Mouse (Mus musculus) monocyte, adult 59 days (primary cell): ENCODE results near the gene Nxpe5. TPM values are rescaled to one million over a fixed set of nuclear protein-coding genes. Genes with fewer than 3 reads are reported as not detected.

ENCODE experiments used
- total RNA-seq, 2 experiments: library from RNA; stranded (reverse); gene quantifications; one replicate each; pipeline ENCODE4 v1.2.4; 2023

Gene Nxpe5
- total RNA-seq = 1 to 10 TPM; 6.4 to 8.4 TPM

DNA sequence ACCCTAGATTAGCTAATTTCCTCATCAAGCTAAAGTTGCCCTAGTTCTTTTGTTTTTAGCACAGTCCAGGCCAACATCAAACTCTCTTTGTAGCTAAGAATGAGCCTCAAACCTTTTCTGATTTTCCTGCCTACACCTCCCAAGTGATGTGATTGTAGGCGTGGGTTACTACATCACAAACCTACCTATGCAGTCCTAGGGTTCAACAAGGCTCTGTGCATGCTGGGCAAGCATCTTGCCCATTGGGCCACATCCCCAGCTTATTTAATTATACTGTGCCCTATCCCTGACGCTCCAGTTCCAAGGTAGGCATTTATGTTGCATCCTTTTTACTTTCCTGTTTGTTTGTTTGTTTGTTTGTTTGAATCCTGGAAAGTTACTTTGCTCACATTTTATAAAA is at the start of gene Nxpe5:
TSS of gene Nxpe5 (plus strand) at position 199 of the 400 bp plus-strand sequence.

DNA sequence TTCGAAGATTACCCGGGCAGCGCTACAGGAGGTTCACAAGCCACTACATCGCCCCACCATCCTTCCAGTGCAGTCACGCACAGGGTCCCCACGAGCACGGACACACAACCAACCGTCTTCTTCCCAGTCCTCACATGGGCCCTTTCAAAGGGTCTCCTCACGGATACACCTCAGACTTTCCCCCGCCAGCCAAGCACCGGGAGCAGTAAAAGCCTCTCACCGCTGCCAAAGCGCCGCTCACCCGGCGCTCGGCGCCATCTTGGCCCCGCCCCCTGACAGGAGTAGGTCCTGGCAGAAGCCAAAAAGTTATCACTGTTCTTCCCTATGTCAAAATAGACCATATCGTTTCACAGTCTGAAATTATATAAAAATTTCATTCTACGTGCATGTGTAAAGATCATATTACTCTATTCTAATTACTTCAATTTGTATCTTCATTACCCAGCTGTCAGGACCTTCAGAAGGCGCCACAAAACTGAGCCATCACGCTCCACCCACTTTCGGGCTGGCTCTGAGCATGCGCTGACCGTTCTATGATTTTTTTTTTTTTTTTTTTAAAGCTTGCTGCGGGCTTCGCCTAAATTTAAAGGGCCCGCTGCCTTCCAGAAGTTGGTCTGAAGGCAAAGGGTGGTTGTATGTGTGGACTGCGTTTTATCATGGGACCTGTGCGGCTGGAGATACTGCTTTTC is 38.6 kb upstream of the Nxpe5 start, which contains the start of the genes Taf6 and Cnpy4:
TSS of gene Taf6 (minus strand) at position 502 of the 689 bp plus-strand sequence.
TSS of gene Cnpy4 (plus strand) at position 536 of the 689 bp plus-strand sequence.

DNA sequence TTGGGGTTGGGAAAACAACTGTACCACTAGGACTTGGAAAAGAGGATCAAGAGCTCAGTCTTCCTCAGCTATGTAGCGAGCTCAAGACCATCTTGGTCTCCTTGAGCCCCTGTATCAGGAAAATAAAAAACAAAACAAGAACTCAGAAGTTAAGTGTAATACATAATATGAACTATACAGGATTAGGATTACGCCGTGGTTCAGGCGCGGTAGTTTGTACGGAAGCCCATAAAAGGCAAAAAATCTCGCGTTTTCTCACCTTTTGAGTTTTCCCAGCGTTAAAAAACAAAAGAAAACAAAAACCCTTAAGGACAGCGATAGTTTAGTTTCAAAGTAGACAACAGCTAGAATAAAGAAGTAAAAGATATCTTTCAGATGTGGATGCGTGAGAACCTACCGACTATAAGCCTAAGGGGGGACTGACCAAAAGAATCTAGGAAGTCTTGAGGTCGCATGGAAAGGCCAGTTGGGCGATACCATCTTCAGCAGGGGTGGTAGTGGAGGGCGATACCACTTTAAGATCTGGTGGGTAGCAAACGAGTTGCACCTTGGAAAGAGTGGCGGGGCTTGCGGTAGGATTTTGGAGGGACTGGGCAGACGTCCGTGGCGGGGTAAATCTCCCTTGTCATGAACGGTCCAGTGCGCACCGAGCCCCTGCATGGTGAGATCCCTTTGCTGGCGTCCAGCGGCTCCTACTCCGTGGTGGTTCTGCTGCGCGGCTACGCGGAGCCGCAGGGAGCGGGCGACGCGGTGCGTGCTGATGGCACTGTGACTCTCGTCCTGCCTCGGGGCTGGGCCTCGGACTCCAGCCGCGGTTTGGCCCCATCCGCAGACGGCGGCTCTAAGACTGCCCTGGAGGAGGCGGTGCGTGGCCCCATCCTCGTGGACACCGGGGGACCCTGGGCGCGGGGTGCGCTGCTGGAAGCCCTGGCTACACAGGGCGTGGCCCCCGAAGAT is 31.6 kb upstream of the Nxpe5 start, which contains the start of gene Mblac1:
TSS of gene Mblac1 (plus strand) at position 544 of the 957 bp plus-strand sequence.

DNA sequence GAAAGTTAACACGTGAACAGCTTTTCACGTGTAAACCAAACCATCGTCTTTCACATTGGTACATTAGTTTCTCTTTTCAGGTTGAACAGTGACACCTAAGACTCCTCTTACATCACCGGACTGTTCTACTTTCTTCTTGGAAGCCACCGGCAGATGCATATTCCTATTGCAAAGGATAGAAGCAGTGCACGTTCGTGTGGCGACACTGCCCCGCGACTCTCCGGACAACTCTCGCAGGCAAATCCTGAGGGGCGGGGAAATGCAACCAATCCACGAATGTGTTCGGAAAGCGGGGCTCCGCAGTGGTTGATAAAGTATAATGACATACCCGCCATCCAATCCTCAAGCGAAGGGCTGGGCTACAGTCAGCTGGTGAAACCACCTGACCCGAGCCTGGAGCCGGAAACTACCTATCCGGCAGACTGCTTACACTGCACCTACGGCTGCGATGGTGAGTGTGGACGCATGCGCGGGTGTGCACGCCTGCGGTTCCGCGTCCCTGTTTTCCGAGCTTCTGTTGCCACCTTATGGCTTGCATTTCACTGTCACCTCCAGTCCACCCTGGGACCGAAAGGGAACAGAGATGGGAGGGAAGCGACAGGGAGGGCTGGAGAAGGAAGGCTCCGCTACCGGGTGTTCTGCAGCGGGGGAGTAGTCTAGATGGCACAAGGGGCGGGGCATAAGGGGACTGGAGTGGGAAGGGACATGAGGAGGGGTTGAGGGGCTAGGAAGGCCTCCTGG is 29.8 kb downstream of the Nxpe5 start, which contains the start of gene Lamtor4:
TSS of gene Lamtor4 (plus strand) at position 130 of the 741 bp plus-strand sequence.

DNA sequence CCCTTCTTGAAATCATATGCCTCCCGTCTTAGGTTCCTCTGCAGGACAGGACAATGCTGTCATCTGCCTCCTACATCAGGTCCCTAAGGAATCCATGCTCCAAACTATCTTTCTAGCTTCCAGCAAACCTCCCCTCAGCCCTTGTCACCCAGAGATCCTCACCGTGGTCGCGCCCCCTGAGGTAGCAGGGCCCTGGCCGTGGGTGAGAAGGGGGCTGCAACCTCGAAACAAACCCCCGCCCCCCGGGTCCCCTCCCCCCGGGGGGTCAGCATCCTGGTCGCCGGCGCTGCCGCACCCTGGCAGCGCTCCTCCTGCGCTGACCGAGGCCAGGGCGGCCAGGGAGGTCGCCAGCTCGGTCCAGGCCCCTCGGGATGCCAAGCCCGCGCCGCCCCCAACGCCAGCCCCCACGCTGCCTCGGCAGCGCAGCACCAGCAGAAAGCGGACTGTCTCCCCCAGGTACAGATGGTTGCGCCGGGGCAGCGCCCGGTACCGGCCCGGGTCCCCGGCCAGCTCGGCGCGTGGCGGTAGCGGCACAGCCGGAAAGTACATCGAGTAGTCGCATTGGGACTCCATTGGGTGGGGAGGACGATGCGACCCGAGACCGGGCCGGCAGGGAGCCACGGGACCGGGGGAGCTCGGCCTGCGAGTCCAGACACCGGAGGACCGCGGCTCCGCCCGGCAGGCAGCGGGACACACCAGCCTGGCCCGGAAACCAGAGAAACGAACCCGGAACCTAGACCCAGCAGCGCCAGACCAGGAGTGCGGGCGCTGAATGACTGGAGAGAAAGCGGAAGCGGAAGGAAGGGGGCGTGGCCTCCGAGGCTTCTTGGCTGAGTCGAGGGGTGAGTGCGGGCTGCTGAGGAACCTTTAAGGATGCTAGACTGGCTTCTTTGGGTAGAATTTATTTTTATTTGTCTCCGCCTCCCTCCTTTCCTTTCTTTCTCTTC is 37.8 kb downstream of the Nxpe5 start, which contains the start of gene BC037034:
TSS of gene BC037034 (minus strand) at position 774 of the 947 bp plus-strand sequence.

GRCm38 (mm10) chr5:138272409-138272923 is 46.8 kb downstream of the Nxpe5 start, which contains the start of gene Gal3st4:
Gene Gal3st4, minus strand, starts transcription at chr5:138272840.

GRCm38 (mm10) chr5:138279585-138280424 is 54.1 kb downstream of the Nxpe5 start, which contains the start of the genes Gm43720, Gpc2 and Stag3:
Gene Gm43720, minus strand, starts transcription at chr5:138279958.
Gene Gpc2, minus strand, starts transcription at chr5:138280005.
Gene Stag3, plus strand, starts transcription at chr5:138280240.

Other genes with a start within 250 kb of the Nxpe5 start
- not detected for gene Azgp1, start 244.4 kb upstream of the Nxpe5 start, total RNA-seq
- not detected for gene Smok3a, start 204.6 kb upstream of the Nxpe5 start, total RNA-seq
- gene Smok3b, start 204.5 kb upstream of the Nxpe5 start, total RNA-seq = not detected
- not detected for gene Smok3c, start 172.7 kb upstream of the Nxpe5 start, total RNA-seq
- 10 to 100 TPM; 11.2 to 12.3 TPM for gene Zkscan1, start 140.8 kb upstream of the Nxpe5 start, total RNA-seq
- gene Zscan21, start 109.0 kb upstream of the Nxpe5 start, total RNA-seq = 1 to 10 TPM; 7.0 to 7.9 TPM
- gene Zfp113, start 70.2 kb upstream of the Nxpe5 start, total RNA-seq = 1 to 10 TPM; 2.5 to 3.6 TPM
- 10 to 100 TPM; 45.2 to 52.4 TPM for gene Cops6, start 64.8 kb upstream of the Nxpe5 start, total RNA-seq
- 10 to 100 TPM; 44.6 to 51.6 TPM for gene Ap4m1, start 53.9 kb upstream of the Nxpe5 start, total RNA-seq
- gene Mcm7, start 53.5 kb upstream of the Nxpe5 start, total RNA-seq = 10 to 100 TPM; 22.7 to 24.9 TPM
- 10 to 100 TPM; 22.3 to 23.2 TPM for gene Taf6, start 38.4 kb upstream of the Nxpe5 start, total RNA-seq
- gene Cnpy4, start 38.4 kb upstream of the Nxpe5 start, total RNA-seq = 10 to 100 TPM; 12.7 to 16.3 TPM
- gene Mblac1, start 31.6 kb upstream of the Nxpe5 start, total RNA-seq = 1 to 10 TPM; 3.1 to 4.2 TPM
- 10 to 100 TPM; 77.4 to 83.2 TPM for gene Lamtor4, start 29.6 kb downstream of the Nxpe5 start, total RNA-seq
- gene BC037034, start 38.1 kb downstream of the Nxpe5 start, total RNA-seq = 10 to 100 TPM; 54.7 to 72.0 TPM
- gene Gal3st4, start 46.9 kb downstream of the Nxpe5 start, total RNA-seq = under 1 TPM in 1 of 2 experiments, not detected in 1; 0.30 TPM
- gene Gm43720, start 54.1 kb downstream of the Nxpe5 start, total RNA-seq = not detected
- 1 to 10 TPM; 2.0 to 2.5 TPM for gene Gpc2, start 54.1 kb downstream of the Nxpe5 start, total RNA-seq
- 1 to 10 TPM in 1 of 2 experiments, under 1 TPM in 1; 0.67 to 1.6 TPM for gene Stag3, start 54.3 kb downstream of the Nxpe5 start, total RNA-seq
- gene Pvrig, start 116.1 kb downstream of the Nxpe5 start, total RNA-seq = 10 to 100 TPM in 1 of 2 experiments, 1 to 10 TPM in 1; 8.9 to 11.7 TPM
- 10 to 100 TPM in 1 of 2 experiments, 1 to 10 TPM in 1; 9.4 to 10.1 TPM for gene Zfp157, start 215.6 kb downstream of the Nxpe5 start, total RNA-seq